Mouse (Mus musculus): ENCODE results near the gene Ier2. TPM values are rescaled to one million over a fixed set of nuclear protein-coding genes. Genes with fewer than 3 reads are reported as not detected.

Ier2 gene
- total RNA-seq, 4 experiments from 2014 or later, result 7.0 to 10.2 (median 9.3) TPM

DNA sequence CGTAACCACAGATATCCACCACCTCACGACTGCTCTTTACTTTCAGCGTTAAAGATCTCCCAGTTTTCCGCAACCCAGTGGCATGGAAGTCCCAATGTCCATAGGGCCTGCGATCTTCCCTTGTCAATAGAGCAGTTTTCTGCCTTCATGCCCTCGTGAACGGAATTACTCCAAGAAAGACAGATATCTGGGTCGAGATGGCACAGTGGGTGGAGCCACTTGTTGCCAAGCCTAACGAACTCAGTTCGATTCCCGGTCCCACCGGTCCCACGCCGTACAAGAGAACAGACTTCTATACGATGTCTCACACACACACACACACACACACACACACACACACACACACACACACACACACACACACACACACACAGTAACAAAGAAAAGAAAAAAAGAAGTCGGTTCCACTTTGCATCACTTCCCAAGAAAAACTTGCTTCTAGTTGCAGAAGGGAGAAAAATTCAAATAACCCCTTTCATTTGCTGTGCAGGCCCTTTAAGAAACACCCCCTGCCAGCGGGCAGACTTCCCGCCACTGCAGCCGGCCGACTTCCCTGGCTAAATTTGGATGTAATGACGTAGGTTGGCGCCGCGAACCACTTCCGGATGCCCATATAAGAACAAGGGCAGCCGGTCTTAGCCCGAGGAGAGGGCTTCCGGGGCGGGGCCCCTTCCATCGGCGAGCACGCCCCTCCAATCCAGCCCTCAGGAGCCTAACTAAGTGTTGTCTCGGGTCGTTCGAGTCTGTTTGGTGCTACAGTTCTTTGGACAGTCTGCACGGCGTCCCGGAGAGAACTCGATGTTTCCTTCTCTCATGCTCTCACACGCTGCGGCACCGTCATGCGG, 1.1 kb upstream of the Ier2 start:
- peak; percentile 95 to 98 for DNase-seq (ENCODE audit: low spot score in 2 of 2)

DNA sequence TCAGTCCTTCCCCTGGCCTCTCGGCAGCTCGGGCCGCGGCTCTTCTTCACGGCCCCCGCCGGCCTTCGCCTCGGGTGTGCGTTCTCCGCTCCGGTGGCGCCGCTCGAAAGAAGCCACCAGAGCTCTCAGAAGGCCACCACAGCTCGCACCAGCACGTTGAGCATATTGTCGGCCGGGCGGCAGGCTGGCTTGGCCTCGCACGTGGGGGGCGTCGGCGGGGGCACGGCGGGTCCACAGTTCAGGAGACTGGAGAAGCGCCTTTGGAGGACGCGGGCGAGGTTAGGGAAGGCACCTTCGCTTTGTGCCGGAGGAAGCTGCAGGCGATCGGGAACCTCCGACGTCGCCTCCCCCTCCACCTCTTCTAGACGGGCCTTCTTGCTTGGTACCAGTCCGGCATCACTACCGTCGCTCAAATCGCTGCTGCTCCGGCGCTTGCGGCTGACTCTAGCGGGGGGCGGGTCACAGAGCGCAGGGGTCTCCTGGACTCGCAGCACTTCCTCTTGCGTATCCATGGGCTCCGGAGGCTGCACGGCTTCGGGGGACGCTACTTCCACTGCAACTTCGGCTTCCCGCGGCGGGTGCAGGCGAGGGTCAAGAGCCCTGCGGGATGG, 586 bp downstream of the Ier2 start:
- no peak for DNase-seq (ENCODE audit: low spot score in 2 of 2)

DNA sequence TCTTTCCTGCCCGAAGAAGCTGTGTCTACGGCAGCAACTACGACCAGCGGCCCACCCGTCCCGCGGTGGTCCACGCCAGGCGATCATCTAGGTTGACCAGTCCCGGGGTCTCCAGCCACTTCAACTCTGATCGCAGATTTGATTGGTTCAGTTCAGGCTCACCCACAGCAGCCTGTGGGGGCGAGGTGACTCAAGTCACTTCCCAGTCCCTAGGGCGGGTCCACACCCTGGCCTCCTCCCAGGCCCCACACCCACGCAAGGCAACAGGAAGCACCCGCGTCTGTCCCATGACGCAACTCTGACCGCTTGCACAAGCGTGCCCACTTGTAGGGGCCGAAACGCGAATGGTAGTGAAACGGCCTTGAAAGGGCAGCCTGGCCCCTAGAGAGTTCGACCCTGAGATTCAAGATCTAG, 1.2 kb downstream of the Ier2 start:
- DNase-seq (ENCODE audit: low spot score in 2 of 2), result no peak

GRCm38 (mm10) chr8:84660819-84661457, 1.7 kb downstream of the Ier2 start:
- DNase-seq (ENCODE audit: low spot score in 2 of 2), result no peak

GRCm38 (mm10) chr8:84659936-84660818, 2.5 kb downstream of the Ier2 start:
- no peak for DNase-seq (ENCODE audit: low spot score in 2 of 2)

DNA sequence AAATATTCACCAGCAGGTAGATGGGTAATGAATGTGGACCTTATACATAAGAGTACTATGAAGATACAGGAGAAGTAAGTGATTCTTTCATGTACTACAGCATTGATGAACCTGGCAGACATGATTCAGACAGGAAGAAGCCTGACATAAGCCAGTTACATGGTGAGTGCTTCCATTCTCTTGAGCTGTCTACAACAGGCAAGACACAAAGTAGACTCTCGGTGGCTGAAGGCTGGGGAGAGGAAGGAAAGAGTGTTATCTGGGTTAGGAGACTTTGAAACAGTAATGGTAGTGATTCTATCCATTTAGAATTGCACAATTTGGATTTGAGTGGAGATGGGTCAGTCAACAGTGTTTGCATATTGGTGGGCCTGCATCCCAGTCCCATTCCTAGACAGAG, 3.7 kb downstream of the Ier2 start:
- DNase-seq (ENCODE audit: low spot score in 2 of 2), result no peak

- DNase-seq (ENCODE audit: low spot score in 2 of 2), result no peak
Measured at GRCm38 (mm10) chr8:84657680-84658079, 5.0 kb downstream of the Ier2 start.

DNA sequence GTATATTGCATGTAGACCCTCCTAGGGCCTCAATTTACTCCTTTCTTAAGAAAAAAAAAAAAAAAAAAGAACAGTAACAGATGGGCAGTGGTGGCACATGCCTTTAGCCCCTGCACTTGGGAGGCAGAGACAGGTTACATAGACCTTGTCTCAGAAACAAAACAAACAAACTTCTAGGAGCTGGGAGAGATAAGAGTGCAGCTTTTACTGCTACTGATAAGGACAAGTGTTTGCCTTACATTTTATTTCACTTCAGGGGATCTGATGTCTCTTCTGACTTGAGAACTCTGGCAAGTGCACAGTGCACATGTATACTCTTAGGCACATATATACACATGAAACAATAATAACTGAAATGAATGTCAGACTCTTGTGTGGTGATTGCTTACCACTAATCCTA, 5.4 kb downstream of the Ier2 start:
- DNase-seq (ENCODE audit: low spot score in 2 of 2), result no peak

DNA sequence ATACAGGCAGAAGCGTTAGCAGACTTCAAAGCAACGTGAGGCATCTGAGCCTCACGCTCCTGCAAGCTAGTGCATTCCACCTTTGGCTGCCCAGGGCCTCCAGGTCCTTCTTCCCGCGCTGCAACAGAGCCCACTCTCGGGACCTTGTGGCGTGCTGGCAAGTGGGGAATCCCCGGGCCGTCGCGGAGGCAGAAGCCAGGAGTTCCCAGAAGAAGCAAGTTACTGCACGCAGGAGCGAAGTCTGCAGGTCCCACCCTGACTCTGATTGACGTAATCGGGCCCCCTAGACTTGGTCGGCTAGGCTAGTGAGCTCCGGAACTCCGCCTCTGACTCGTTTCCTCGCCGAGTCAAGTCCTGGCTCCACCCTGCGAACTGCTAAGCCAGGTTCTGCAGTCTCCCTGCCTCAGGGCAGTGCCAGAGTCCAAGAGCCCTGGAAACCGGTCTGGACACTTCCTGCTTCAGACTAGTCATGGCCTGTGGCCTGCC, 6.0 kb downstream of the Ier2 start:
- no peak for DNase-seq (ENCODE audit: low spot score in 2 of 2)

DNA sequence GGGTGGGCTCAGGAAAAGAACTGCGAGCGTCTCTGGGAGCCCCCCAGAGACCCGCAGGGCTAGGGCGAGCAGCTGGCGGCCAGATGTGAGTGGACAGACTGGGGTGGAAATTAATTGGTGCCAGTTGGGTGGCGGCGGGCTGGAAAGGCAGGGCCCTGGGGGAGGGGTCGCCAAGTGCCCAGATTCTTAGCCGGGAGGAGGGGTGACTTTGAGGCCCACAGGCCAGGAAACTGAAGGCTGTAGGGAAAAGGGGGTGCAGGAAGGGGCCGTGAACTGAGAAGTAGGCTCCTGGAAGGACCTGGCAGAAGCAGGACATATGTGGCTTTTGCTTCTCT, 6.5 kb downstream of the Ier2 start:
- DNase-seq (ENCODE audit: low spot score in 2 of 2), result no peak

DNA sequence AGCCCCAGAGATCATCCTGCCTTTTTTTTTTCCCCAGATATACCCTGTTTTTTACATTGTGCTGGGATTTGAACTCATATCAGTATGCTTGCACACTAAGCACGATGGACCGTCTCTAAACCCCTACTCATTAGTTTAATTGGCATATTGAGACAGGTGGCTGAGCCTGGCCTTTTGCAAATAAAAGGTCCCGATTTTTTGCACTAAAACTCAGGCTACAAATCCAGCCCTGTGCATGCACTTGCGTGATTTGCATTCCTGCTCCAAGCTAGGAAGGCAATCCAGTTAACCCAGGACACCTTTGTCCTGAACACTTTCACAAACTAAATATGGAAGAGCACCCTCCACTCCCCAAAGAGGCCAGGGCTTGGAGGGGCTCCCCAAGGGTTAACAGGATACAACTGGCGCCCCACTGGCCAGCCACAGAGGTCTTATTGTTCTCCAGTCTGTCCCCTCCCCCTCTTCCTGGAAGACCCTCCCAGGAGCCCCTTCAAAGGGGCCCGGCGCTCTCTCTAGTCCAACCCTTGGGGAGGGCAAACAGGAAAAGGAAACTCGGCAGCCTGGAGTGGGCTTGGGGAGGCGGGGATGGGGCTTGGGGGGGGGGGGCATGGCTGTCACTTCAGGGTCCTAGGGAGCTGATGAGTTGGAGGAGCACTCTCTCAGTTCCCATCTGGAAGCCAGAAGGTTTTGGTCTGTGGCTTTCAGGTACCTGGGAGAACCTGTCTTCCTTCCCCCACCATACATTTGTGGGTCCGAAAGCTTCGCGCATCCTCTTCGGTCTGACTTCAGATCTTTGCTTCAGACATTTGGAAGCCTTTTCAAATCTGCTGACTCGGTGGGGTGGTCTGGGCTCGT, 7.1 kb downstream of the Ier2 start:
- no peak for DNase-seq (ENCODE audit: low spot score in 2 of 2)

GRCm38 (mm10) chr8:84654597-84654996, 8.1 kb downstream of the Ier2 start:
- no peak for DNase-seq (ENCODE audit: low spot score in 2 of 2)

DNA sequence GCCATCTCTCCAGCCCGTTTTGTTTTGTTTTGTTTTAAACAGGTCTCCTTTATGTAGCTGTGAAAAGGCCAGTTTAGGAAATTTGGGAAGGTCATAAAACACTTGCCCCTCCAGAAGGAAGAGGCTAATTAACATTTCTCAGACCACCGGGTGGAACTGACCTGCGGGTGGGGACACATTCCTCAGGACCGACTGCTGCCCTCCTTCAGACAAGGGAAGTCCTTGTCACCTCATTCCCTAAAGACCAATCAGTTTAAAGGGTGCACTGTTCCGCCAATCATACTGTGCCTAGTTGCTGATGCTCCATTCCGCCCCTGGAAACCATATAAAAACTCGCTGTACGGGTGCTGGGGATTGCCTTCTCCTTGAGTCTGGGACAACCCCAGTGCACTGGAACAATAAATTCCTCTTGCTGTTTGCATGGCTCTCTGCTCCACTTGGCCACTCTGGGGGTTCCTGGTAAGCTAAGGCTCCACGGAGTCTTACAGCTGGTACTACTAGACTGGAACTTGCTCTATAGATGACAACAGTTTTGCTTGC, 9.5 kb downstream of the Ier2 start:
- no peak for DNase-seq (ENCODE audit: low spot score in 2 of 2)

GRCm38 (mm10) chr8:84650213-84650612, 12.4 kb downstream of the Ier2 start:
- DNase-seq (ENCODE audit: low spot score in 2 of 2), result no peak

- DNase-seq (ENCODE audit: low spot score in 2 of 2), result no peak
Measured at GRCm38 (mm10) chr8:84647461-84647901, 15.2 kb downstream of the Ier2 start.

GRCm38 (mm10) chr8:84646800-84647199, 15.9 kb downstream of the Ier2 start:
- DNase-seq (ENCODE audit: low spot score in 2 of 2), result no peak

DNA sequence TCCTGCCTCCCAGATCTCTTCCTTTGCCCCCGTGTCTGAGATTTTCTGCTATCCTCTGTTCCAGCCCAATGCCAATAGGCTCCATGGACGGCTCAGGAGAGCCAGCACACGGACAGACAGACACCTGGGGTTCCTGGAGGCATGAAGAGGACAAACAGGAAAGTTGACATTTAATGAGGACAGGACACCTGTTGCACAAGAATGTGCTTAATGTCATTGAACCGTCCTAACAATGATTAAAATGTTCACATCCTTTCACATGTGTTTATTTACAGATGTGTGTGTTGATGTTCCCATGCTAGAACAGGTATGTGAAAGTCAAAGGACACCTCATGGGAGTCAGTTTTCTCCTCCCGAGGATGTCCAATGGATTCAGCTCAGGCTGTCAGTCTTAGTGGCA, 19.6 kb downstream of the Ier2 start:
- DNase-seq (ENCODE audit: low spot score in 2 of 2), result no peak

- no peak for DNase-seq (ENCODE audit: low spot score in 2 of 2)
Measured at GRCm38 (mm10) chr8:84641578-84642361, 20.9 kb downstream of the Ier2 start.

- DNase-seq (ENCODE audit: low spot score in 2 of 2), result no peak
Measured at GRCm38 (mm10) chr8:84640617-84641294, 21.9 kb downstream of the Ier2 start.

Data from layer of hippocampus, adult 8-10 months (tissue).